Mouse (Mus musculus): Measurements from ENCODE around the gene Adm2.
A peak's percentile ranks its signal among the peaks of the same experiment; 100 is the strongest.

Adm2 gene

DNA sequence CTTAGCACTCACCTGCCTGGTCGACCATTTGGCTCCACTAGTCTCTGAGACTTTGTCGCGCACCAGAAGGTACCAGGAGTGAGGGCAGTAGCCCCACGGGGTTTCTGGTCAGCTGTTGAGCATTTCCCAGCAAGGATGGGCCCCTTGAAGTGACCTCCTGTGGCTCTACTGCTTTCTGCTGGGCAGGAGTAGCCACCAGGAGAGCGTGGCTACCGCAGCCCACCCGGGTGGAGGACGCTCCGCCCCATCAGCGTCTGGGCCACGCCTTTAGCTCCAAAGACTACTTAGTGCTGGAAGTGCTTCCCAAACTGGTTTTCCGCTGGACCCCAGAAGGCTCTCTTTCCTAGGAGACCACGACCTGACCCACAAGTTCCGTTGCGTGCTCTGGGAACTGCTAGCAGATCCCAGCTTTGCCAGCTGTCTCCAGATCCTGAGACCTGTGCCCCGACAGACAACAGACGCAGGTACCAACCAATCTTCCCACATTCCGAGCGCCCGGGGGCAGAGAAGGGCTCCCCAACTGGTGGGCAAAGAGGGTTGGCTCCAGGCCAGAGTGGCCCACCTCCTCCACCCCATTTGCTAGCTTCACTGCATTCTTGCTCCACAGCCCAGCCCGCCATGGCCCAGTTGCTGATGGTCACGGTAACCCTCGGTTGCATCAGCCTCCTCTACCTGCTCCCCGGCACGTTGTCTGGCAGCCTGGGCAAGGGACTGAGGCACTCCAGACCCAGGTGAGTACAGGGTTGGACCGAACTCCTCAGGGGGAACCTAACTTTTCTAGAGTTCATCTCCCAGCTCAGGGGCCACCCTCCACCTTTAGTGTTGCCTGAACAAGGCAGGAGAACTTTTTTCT, at the start of gene Adm2:
Adm2 (plus strand) TSS at position 51 of the 853 bp plus-strand sequence.
- no peak for DNase-seq

- DNase-seq, result no peak
Observed at GRCm38 (mm10) chr15:89275497-89275896, 47.0 kb upstream of the Adm2 start.

GRCm38 (mm10) chr15:89277366-89277765, 45.2 kb upstream of the Adm2 start:
- no peak for DNase-seq

- DNase-seq, result no peak
Observed at GRCm38 (mm10) chr15:89282546-89282945, 40.0 kb upstream of the Adm2 start.

DNA sequence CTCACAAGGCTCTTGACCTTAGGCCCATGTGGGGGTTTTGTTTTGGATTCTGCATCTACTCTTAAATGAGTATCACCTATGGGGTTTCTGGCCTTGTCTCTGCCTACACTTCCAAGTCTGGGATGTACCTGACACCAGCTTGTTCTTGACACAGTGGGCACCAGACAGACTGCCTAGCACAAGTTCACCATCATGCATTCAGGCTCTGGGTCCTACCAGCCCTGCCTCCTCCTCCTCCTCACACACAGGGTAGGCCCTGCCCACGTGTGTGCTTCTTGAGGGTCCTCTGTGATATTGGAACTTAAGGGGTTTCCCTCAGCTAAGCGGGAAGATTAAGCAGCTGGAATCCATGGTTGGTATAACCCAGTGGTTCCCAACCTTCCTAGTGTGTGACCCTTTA, 38.4 kb upstream of the Adm2 start:
- DNase-seq, result no peak

GRCm38 (mm10) chr15:89285004-89285403, 37.5 kb upstream of the Adm2 start:
- peak; percentile 79 for DNase-seq

DNA sequence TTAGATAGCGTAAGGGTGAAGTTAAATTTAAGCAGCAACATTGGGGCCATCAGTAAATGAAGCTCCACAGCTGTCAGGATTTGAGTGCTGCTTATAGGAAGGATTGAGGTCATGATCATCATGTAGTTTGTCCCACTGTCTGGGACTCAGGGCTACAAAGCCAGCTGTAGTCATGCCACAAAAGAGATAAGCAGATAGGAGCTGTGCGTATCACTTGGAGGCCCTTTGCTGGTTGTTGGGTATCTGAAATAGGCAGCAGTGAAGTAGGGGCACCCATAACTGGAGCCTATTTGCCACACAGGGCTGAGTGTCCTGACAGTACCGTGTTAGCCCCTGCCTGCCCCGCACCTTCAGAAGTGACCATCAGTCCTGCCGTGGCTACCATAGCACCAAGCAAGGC, 37.0 kb upstream of the Adm2 start:
- no peak for DNase-seq

DNA sequence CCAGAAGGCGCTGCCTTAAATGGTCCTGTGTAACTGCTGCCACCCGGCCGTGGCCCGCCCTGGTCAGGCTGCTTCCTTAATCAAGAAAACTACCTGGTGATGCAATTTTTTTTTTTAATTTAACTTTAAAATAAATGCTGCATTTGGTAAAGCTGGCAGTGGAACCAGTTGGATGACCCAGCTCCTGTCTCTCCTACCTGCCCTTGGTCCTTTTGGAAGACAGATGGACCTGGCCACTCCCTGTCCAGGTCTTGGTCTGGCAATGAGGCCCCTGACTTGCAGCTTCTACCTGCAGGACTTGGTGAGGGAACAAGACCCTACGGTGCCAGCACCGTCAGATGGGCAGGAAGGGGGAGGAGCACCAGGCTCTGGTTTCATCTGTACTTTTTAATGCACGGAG, 36.4 kb upstream of the Adm2 start:
- DNase-seq, result no peak

- DNase-seq, result no peak
Observed at GRCm38 (mm10) chr15:89286582-89286981, 35.9 kb upstream of the Adm2 start.

- no peak for DNase-seq
Observed at GRCm38 (mm10) chr15:89288227-89288767, 34.2 kb upstream of the Adm2 start.

DNA sequence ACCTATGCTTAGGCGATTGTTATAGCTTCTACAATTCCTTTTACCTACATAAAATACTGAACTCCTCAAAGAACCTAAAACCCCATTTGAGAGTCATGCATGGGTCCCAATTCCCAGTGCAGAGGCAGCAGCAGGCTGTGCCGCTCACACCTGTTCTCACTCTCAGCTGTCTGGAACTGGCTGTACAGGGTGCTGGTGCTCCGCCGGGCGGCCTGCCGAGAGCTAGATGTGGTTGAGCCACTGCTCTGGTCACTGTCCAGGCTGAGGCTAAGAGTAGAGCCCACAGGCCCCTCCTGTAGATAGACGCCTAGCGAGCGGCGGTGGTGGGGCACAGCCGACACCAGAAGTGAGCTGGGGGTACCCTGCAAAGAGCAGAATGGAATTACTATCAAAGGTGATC, 33.1 kb upstream of the Adm2 start:
- no peak for DNase-seq

DNA sequence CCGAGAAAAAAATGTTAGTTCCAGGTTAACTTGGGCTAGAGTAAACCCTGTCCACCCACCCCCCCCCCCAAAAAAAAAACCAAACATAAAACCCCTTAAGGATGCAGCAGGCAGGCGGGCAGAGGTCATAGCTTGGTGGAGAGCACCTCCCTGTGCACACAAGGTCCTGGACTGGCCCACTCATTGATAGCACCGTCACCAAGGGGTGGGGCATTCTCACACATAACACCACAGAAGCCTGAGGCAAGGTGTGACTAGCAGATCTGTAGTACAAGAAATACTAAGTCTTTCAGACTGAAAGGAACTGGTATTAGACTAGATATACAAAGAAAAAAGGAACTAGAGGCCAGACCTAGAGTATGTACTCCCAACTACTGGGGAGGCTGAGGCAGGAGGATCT, 31.0 kb upstream of the Adm2 start:
- no peak for DNase-seq

- no peak for DNase-seq
Observed at GRCm38 (mm10) chr15:89292795-89293194, 29.7 kb upstream of the Adm2 start.

- no peak for DNase-seq
Observed at GRCm38 (mm10) chr15:89293778-89294177, 28.7 kb upstream of the Adm2 start.

- no peak for DNase-seq
Observed at GRCm38 (mm10) chr15:89295580-89296165, 26.8 kb upstream of the Adm2 start.

- DNase-seq, result no peak
Observed at GRCm38 (mm10) chr15:89296465-89296864, 26.1 kb upstream of the Adm2 start.

- no peak for DNase-seq
Observed at GRCm38 (mm10) chr15:89297695-89298094, 24.8 kb upstream of the Adm2 start.

DNA sequence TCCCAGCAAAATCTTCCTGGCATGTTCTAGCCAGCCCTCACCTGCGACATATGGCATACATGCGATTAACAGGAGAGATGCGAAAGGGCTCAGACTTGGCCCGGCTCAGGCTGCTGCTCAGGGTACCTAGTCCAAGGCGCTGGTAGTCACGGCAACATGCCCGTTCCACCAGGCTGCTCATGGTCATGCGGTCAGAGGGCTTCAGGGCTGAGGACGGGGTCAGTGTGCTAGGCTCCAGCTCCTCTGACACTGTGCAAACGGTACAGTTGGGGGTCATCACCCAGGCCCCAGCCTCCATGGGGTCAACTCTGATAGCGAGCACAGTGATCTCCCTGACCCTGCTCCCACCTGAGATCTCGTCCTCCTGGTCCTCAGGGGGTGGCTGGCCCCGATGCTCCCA, 22.3 kb upstream of the Adm2 start:
- no peak for DNase-seq

DNA sequence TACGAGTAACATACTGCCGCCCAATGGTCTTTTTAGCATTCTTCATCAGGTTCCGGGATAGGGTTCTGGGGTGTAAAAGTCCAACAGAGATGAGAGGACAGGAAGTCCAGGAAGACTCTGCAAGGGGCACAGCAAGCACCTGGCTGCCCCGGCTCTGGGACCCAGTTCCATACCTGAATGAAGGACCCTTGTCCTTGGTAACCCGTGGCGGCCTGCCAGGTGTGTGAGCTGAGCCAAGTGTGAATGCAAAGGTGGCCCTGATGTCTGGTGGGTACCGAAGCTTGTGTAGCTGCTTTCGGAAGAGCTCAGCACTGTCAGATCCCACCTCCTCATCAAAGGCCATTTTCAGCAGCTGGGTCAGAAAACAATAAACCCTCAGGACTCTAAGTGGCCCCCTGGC, 21.9 kb upstream of the Adm2 start:
- DNase-seq, result no peak

- DNase-seq, result no peak
Observed at GRCm38 (mm10) chr15:89305966-89306365, 16.6 kb upstream of the Adm2 start.

- no peak for DNase-seq
Observed at GRCm38 (mm10) chr15:89307461-89307860, 15.1 kb upstream of the Adm2 start.

DNA sequence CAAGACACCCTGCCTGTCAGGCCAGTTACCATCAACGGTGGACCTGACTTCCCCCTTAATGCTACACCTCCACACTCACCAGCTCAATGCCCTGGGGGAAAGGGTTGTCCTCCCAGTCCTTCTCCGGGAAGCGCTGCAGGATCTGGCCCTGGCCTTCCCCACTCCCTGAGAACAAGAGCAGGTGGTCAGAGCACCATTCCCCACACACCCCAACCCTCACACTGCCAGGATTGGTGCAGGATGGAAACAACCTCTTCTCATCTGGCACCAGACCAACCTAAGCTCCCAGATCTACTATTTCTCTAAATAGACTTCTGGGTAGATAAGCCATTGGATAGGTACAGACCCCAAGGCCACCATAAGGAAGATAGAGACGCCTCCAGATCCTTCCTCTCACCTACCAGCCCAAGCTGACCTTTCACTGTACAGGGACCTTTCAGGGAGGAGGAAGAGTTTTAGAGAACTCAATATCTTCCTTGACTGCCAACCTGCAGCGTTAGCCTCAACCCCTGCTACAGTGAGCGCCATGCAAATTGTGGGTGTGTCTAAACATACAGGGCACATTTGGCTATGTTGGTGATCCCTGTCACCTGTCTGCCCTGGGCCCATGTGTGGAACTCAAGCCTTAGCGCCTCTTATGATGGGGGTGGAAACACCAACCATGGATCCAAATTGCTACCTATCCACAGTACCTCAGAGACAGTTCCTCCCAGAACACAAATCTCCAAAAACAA, 13.9 kb upstream of the Adm2 start:
- peak; percentile 73 for DNase-seq

- DNase-seq, result peak; percentile 77
Observed at GRCm38 (mm10) chr15:89309962-89310498, 12.5 kb upstream of the Adm2 start.
